Mouse (Mus musculus) gastrocnemius, adult 8-10 months (tissue): ENCODE measurements at regions not wholly inside any gene's neighbourhood (a gene's known extent, or its start where the extent isn't known, plus 50 kb on each side); places are given as distances from the start of the nearest gene placed in this dataset.
"Not testable (repeated sequence)": the region's sequence is repeated elsewhere in the genome, so short reads cannot be mapped to it uniquely, and the experiment has no call there.

Experiments
- DNase-seq, 2 experiments: peaks; one replicate each; pipeline ENCODE4 v3.0.0; 2022; ENCODE audit warnings: low spot score in 2 of 2

GRCm38 (mm10) chr10:31143856-31144488 lies 169.2 kb upstream of the Hddc2 start:
- DNase-seq = no peak

GRCm38 (mm10) chr10:31144489-31144872 lies 168.7 kb upstream of the Hddc2 start:
- DNase-seq = no peak

GRCm38 (mm10) chr10:31173169-31173686 lies 140.0 kb upstream of the Hddc2 start:
- DNase-seq = peak; percentile 2 to 3

- no peak for DNase-seq
These were observed 123.6 kb upstream of the Hddc2 start for GRCm38 (mm10) chr10:31189577-31189976.

GRCm38 (mm10) chr10:31212164-31212563 lies 101.0 kb upstream of the Hddc2 start:
- not testable (repeated sequence) for DNase-seq

GRCm38 (mm10) chr10:31212778-31213454 lies 100.3 kb upstream of the Hddc2 start:
- DNase-seq = no peak

GRCm38 (mm10) chr10:31221902-31222301 lies 91.3 kb upstream of the Hddc2 start:
- no peak for DNase-seq

GRCm38 (mm10) chr10:31229078-31229477 lies 84.1 kb upstream of the Hddc2 start:
- DNase-seq = no peak

- DNase-seq = no peak
These were observed 70.7 kb upstream of the Hddc2 start for GRCm38 (mm10) chr10:31242442-31242966.

GRCm38 (mm10) chr10:31252584-31253381 lies 60.4 kb upstream of the Hddc2 start:
- no peak for DNase-seq

- no peak for DNase-seq
These were observed 56.2 kb upstream of the Hddc2 start for GRCm38 (mm10) chr10:31256934-31257333.

- DNase-seq = no peak
These were observed 55.6 kb upstream of the Hddc2 start for GRCm38 (mm10) chr10:31257611-31258010.

- no peak for DNase-seq
These were observed 52.3 kb upstream of the Hddc2 start for GRCm38 (mm10) chr10:31260914-31261313.
